Mouse (Mus musculus) cerebellum, adult 11 months (tissue): ENCODE measurements around the gene Rab31.

ENCODE experiments used
- DNase-seq: peaks from one replicate; pipeline ENCODE4 v3.0.0; 2022

Rab31 gene

DNA sequence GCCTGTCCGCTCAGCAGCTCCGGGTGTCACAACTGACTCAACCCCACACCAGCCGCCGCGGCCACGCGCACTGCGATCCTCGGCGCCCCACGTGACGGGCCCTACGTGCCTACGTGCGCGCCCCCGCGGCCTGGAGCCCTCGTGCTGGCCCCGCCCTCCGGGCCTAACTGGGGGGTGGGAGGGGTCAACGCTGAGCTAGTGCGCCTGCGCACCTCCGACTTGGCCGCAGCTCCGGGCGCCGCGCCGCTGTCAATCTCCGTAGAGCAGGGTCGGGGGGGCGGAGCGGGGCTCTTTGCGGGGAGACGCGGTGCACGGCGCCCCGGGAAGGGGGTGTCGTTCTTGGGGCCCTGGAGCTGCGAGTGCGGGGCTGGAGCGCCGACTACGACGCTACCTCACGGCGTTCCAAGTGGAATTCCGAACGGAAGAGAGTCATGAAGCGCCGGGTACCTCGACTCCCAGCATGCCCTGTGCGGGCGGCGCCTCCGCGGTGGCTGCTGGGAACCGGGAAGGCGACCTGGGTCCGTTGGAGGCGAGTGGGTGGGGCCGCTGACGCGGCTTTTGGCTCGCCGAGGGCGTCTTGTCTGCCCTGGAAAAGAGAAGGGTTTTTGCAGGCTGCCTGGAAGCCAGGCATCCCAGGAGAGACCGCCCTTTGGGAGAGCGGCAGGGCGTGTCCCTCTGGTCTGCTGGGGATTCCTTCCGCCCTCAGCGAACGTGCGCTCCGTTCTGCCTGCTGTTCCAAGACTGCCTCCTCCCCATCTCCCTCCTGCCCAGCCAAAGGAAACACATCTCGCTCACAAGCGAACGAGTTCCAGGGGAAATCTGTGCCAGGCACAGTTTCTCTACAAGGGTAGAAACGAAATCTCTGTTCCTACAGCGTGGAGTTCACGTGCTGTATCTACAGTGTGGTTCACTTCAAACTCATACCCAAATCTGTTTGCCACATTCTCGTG, 158.8 kb downstream of the Rab31 start, which contains the start of gene Vapa:
Gene Vapa (minus strand): TSS at position 93 of the 950 bp plus-strand sequence.
- peak; percentile 99 for DNase-seq

DNA sequence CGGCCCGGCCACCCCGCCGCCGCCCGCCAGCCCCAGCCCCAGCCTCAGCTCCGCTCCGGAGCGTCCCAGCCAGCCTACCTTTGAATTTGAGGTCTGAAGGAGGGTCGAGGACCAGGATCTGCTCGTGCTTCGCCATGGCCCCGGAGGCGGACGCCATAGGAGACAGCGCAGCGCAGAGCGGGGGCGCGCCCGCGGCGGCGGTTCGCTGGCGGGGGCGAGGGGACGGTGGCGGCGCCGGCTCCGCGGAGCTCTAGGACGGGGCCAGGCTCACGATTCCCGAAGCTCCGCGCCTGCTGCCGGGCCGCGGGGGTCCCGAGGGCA, 159.4 kb downstream of the Rab31 start:
- no peak for DNase-seq

DNA sequence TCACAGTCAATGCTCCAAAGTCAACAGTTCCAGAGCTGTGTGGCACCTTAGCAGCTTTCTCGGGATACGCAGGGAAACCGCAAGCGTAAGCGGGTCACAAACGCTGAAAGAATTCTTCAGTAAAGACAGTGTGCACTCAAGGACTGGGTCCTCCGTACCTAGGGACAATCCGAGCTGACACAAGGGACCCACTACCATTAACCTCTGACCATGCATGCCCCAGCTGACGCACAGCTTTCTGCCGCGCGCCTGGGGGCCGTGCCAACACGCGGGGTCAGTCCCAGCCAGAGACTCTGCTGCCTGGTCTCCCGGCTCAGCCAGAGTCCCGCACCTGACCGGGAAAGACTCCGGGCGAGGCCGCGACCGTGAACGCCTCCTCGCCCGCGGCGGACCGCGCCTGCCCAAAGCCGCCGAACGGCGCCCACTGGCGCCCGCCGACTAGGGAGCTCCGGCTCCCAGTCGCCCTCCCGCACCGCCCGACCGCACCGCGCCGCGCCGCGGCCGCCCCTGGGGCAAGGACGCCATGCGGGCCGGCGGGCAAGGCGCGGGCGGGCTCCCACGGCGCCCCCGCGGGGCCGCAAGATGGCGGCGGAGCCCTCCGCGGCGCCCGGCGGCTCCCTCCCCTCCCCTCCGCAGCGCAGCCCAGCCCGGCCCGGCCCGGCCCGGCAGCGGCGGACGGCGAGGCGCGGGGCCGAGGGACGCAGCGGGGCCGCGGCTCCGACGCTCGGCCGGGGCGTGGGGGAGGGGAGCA, 160.0 kb downstream of the Rab31 start:
- peak; percentile 50 for DNase-seq

DNA sequence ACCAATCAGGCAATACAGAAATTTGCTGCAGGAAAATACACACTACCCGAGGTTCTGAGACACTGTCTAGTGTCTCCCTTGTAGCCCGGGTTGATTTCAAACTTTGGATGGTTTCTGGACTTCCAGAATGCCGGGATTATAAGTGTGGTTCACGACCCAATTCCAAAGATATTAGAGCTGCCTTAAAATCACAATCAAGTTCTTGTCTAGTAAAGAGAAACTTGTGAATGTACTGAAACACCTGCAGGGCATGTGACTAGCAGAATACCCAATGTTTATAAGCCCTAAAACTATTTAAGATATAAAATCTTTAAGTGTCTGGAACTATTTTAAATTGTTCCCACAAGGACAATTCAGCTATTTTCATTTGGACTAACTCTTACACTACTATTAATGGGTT, 160.8 kb downstream of the Rab31 start:
- no peak for DNase-seq

DNA sequence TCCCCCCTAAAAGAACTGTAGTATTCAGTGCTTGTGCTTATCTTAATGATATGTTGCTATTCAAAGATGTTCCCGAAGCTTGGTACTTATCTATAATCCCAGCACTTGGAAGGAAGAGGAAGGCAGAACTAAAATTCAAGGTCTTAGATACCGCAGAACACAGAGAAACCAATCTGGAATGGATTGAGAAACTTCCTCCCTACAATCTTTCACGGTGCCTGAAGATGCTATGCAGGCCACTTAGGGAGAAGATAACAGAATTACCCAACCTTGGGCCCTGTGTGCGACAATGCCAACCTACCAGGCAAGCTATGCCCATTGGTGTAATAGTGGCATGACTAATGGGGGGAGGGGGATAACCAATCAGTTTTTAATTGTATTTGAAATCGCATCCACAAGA, 163.8 kb downstream of the Rab31 start:
- no peak for DNase-seq

DNA sequence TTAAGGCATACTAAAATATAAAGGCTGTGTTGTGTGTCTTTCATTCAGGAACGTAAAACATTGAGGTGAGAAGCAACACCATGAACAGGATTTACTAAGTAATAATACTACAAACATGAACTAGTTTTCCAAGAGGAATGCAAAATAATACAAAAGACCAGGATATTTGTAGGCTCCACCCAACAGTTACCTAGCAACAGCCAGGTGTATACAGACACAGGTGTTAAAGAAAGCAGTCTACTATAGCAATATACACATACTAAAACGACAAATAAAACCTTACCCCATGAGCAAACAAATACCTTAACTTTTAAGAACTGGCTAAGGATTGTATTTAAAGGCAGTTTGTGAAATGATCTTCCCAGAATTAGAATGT, 164.3 kb downstream of the Rab31 start:
- DNase-seq, result no peak

DNA sequence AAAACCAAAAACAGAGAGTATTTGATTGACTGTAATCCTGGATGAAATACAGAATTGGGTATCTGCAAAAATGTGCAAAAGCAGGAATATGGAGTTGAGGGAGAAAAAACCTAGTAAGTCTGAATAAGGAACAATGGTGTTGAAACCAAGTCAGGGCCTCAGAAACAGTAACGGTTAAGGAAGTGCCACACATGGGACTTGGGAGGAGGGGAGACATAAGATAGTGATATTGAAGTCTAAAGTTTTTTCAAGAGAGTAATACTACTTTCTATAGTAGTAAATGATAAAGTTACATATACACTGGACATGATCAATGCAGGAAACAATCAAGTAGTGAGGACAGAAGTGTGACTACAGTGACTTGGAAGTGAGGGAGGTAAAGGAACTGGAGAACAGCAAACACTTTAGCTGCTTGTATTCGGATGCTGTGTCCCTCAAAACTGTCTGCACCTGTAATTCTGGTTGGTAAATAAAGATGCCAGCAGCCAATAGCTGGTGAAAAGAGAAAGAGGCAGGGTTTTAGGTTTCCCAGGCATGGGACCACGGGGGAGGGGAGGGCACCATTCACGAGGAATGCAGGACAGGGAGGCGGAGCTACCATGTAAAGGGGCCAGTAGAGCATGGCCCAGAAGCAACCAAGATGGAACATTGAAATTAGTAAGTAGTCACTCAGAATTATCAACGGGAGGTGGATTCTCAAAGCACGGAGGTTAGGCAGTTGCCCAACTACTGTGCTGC, 164.8 kb downstream of the Rab31 start:
- DNase-seq, result no peak

DNA sequence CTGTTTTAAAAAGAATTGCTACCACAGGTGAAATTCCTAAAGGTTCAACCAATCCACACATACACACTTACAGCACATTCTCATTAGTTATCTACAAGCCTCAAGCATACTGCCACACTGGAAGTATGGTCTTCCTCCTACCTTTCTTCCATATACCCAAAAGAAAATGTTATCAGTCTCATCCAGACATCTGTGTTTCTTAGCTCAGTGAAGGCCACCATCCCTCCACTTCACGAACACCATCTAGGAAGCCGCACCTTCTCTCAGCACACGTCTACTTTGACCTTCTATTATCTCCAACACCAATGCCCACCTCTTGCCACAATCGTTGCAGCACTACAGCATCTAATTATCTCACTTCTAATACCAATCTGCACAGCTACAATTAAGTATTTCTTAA, 166.5 kb downstream of the Rab31 start:
- DNase-seq, result no peak

DNA sequence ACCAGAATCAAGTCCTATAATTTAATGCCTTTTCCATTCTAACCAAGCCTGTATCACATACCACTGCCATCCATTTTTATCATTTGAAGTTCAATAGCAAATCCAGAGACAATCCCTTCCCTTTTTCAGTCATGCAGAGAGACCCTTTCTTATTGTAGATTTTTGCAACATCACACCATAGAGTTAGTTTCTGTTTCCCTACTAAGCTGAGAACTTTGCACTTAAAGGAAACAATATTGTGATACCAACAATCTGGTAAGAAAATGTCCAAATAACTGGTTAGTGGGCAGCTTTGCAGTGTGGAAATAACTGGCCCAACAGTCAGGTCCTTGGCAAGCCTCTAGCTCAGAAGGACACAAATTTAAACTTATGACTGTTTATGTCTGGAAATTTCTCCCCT, 167.7 kb downstream of the Rab31 start:
- no peak for DNase-seq

DNA sequence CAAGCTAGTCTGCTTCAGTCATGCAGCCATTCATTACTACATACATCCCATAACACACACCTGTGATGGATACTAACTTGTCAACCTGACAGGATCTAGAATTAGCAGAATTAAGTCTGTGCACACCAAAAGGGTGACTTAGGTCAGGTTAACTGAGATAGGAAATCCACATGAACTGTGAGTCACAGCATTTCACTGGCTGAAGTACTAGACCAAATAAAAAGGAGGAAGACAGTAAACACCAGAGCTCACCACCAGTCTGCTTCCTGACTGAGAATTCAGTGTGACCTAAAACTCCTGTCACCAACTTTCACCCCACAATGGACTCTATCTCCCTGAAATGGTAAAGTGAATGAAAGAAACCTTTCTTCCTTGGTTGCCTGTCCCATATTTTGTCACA, 168.2 kb downstream of the Rab31 start:
- no peak for DNase-seq
